Mouse (Mus musculus) ES-Bruce4 (cell line): ENCODE data around the gene Fes.

Experiments used
- CTCF ChIP-seq: IDR thresholded peaks from one replicate; pipeline ENCODE4 v1.8.1; 2011; ENCODE audit warnings: low read depth, low read length
- EP300 ChIP-seq: IDR thresholded peaks from 2 replicates; pipeline ENCODE4 v1.6.1; 2011; ENCODE audit warnings: low read depth, low read length; ENCODE audit not compliant: insufficient read depth
- POLR2A ChIP-seq: IDR thresholded peaks from one replicate; pipeline ENCODE4 v1.8.1; 2011; ENCODE audit warnings: low read length; ENCODE audit not compliant: insufficient read depth

DNA sequence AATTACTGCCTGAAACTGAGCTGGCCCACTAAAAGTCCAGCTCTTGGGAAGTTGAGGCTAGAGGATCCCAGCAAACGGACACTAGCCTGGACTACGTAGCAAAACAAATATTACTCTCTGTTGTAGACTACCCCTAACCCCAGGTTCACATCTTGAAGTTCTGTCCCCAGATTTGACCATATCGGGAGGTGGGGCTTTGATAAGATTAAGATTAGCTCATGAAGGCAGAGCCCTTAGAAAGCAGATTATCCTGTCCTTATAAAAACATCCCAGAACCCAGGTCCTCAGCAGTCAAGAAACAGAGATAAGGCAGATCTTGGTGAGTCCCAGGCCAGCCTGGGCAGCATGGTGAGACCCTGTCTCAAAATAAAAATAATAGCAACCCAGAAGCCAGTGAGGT, 15.6 kb downstream of the Fes start:
- TF ChIP-seq CTCF, result no peak
- no peak for TF ChIP-seq POLR2A
- no peak for TF ChIP-seq EP300
